Mouse (Mus musculus): ENCODE results near the gene Mmel1.

Gene Mmel1

GRCm38 (mm10) chr4:154936542-154937255 is 67.3 kb downstream of the Mmel1 start:
- no peak for DNase-seq (ENCODE audit: low spot score in 2 of 2)

- no peak for DNase-seq (ENCODE audit: low spot score in 2 of 2)
These were observed 68.4 kb downstream of the Mmel1 start for GRCm38 (mm10) chr4:154937746-154938145.

GRCm38 (mm10) chr4:154940156-154940555 is 70.8 kb downstream of the Mmel1 start:
- DNase-seq (ENCODE audit: low spot score in 2 of 2) = no peak

GRCm38 (mm10) chr4:154941831-154942230 is 72.4 kb downstream of the Mmel1 start:
- no peak for DNase-seq (ENCODE audit: low spot score in 2 of 2)

- DNase-seq (ENCODE audit: low spot score in 2 of 2) = no peak
These were observed 73.4 kb downstream of the Mmel1 start for GRCm38 (mm10) chr4:154942632-154943322.

- no peak for DNase-seq (ENCODE audit: low spot score in 2 of 2)
These were observed 74.1 kb downstream of the Mmel1 start for GRCm38 (mm10) chr4:154943323-154944039.

- DNase-seq (ENCODE audit: low spot score in 2 of 2) = peak in 1 of 2 experiments; percentile 59
These were observed 74.8 kb downstream of the Mmel1 start for GRCm38 (mm10) chr4:154944121-154944590.

All from cerebellum, postnatal 4 days (tissue).